Mouse (Mus musculus) limb, embryonic 10.5 days (tissue): Measurements from ENCODE around the gene Gpatch8. TPM values are rescaled to one million over a fixed set of nuclear protein-coding genes. Genes with fewer than 3 reads are reported as not detected.

Experiments
- DNase-seq: peaks from one replicate; pipeline ENCODE4 v3.0.0-alpha.2; 2017; ENCODE audit warnings: low spot score
- H3K27ac ChIP-seq: fragments of 300-500 bp; sonication (generic); 2 replicates; pipeline ENCODE4 v1.5.1; 2016; ENCODE audit warnings: mild to moderate bottlenecking
- H3K27me3 ChIP-seq: fragments of 300-500 bp; sonication (generic); 2 replicates; pipeline ENCODE4 v1.6.1; 2016; ENCODE audit warnings: low read depth, mild to moderate bottlenecking; ENCODE audit not compliant: poor library complexity, severe bottlenecking
- H3K36me3 ChIP-seq: fragments of 300-500 bp; sonication (generic); 2 replicates; pipeline ENCODE4 v1.6.1; 2016; ENCODE audit warnings: mild to moderate bottlenecking, moderate library complexity
- H3K4me1 ChIP-seq: fragments of 300-500 bp; sonication (generic); 2 replicates; pipeline ENCODE4 v1.6.1; 2016
- H3K4me3 ChIP-seq: fragments of 300-500 bp; sonication (generic); 2 replicates; pipeline ENCODE4 v1.5.1; 2016; ENCODE audit warnings: mild to moderate bottlenecking, moderate library complexity
- H3K9me3 ChIP-seq: fragments of 300-500 bp; sonication (generic); replicated peaks from 2 replicates; pipeline ENCODE4 v1.6.1; 2016; ENCODE audit warnings: mild to moderate bottlenecking
- WGBS: fragments of 180-500 bp; shearing (Covaris S2); methylation state at CpG from one replicate; pipeline ENCODE4 v1.1.7; 2016; 5-methylcytosine and 5-hydroxymethylcytosine counted together
- polyA plus RNA-seq: library from polyadenylated mRNA; unstranded; fragments of >200 nt; fragmentation: Nextera tagmentation; extraction: Ambion mirVana; gene quantifications from 2 replicates; pipeline ENCODE4 v1.2.1, GENCODE M21; 2016

Gpatch8 gene
- polyA plus RNA-seq, 1 experiment from 2014 or later: 77.1 TPM

DNA sequence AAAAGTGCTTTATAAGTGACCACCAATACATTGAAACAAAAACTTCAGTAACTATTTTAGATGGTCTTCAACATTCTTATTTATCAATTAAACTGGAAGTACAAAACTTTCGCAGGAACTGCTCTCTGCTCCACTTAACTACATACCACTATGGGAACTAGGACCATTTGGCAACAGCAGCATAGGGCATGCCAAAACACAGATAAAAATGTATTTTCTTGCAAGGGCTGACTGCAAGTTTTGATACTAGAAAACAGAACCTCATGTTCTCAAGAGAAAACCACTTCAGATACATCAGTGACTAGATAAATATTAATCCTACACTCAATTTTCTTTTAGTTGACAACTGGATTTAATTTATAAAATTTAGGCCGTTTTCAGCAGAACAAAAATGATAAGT, 22.1 kb downstream of the Gpatch8 start:
- H3K27me3 ChIP-seq: no peaks in the 10 kb centered on the region
- no peaks in the 10 kb centered on the region for H3K4me1 ChIP-seq
- no peak for DNase-seq
- 92% methylated on average over 2 of the region's 2 CpGs for WGBS
- no peak overlapping the region for H3K4me3 ChIP-seq
- peaks cover 41% of the 10 kb centered on the region for H3K36me3 ChIP-seq
- no peaks in the 10 kb centered on the region for H3K9me3 ChIP-seq
- no peak overlapping the region for H3K27ac ChIP-seq

DNA sequence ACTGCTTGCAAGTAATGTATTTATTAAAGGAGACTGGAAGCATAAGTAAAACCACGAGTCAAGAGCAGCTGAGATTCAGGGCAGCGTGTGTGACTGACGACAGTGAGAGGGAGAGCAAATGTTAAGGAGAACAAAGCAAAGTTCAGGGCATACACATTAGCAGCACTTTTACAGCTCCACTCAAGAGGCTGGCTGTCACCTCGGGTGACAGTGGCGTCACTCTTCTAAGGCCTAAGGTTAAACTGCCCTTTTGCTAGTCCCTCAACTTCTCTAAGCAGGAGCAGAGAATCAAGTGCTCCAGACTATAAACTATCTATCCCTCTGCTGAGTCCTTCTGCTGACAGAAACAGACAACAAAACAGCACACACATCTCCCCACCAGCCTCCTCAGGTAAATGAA, 24.8 kb downstream of the Gpatch8 start:
- no peak overlapping the region for H3K4me3 ChIP-seq
- H3K4me1 ChIP-seq: no peaks in the 10 kb centered on the region
- 23% methylated on average over 5 of the region's 5 CpGs for WGBS
- H3K27me3 ChIP-seq: no peaks in the 10 kb centered on the region
- no peaks in the 10 kb centered on the region for H3K9me3 ChIP-seq
- H3K36me3 ChIP-seq: peaks cover 28% of the 10 kb centered on the region
- no peak for DNase-seq
- H3K27ac ChIP-seq: no peak overlapping the region

DNA sequence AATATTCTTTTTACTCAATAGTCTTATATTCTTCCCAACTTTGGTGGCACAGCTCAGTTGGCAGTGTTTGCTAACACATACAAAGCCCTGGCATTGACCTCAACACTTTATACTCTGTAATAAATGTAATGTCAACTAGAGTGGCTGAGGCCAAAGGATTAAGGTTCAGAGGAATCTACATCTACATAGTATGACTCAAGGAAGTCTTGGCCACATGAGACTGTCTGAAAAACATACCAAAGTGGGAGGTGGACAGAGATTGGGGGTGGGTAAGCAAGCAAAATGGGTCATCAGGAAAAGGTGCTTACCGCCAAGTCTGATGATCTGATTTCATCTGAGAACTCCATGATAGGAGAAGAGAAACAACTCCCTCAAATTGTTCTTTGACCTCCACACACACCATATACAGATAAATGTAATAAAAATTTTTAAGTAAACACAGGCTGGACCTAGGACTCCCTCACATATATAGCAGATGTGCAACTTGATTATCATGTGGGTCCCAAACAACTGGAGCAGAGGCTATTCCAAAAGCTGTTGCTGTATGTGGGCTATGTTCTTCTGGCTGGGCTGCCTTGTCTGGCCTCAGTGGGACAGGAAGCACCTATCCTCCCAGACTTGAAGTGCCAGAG, 41.3 kb downstream of the Gpatch8 start:
- no peak overlapping the region for H3K27ac ChIP-seq
- peaks cover 53% of the 10 kb centered on the region for H3K36me3 ChIP-seq
- no peak for DNase-seq
- no peaks in the 10 kb centered on the region for H3K9me3 ChIP-seq
- WGBS: 97% methylated on average over 1 of the region's 1 CpGs
- H3K4me1 ChIP-seq: peaks cover 4% of the 10 kb centered on the region; the same call in 1 of the 2 replicates
- no peaks in the 10 kb centered on the region for H3K27me3 ChIP-seq
- H3K4me3 ChIP-seq: no peak overlapping the region

- no peak for DNase-seq
- no peaks in the 10 kb centered on the region for H3K27me3 ChIP-seq
- 82% methylated on average over 6 of the region's 6 CpGs for WGBS
- H3K36me3 ChIP-seq: peaks cover 45% of the 10 kb centered on the region
- no peak overlapping the region for H3K27ac ChIP-seq
- H3K4me1 ChIP-seq: peaks cover 4% of the 10 kb centered on the region; the same call in 1 of the 2 replicates
- no peaks in the 10 kb centered on the region for H3K9me3 ChIP-seq
- H3K4me3 ChIP-seq: no peak overlapping the region
These were observed 46.0 kb downstream of the Gpatch8 start for GRCm38 (mm10) chr11:102510226-102510625.

- Histone ChIP-seq H3K27me3 (no peaks in the 10 kb centered on the region), H3K9me3 (no peaks in the 10 kb centered on the region), H3K4me3 (no peak overlapping the region), H3K4me1 (no peaks in the 10 kb centered on the region), H3K36me3 (peaks cover 93% of the 10 kb centered on the region), H3K27ac (no peak overlapping the region)
- no peak for DNase-seq
- WGBS: 84% methylated on average over 2 of the region's 2 CpGs
These were observed 59.5 kb downstream of the Gpatch8 start for GRCm38 (mm10) chr11:102496732-102497131.

DNA sequence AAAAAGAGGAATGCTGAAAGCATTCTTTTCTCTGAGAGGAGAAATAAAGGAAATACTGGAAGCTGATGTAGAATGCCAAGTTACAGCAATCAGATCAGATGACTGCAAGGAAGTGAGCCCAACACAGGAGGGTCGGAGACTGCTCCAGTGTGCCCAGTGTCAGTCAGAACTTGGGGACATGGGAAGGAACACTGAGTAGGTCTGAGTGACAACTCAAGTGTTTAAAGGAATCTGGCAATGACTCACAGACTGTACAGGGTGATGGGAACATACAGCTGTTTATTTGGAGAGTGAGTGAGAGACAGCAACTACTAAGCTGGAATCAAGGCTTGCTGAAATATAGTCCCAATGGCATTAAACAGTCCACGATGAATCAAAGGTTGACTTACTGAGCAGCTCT, 60.0 kb downstream of the Gpatch8 start:
- H3K4me3 ChIP-seq: no peak overlapping the region
- no peak overlapping the region for H3K27ac ChIP-seq
- H3K36me3 ChIP-seq: peaks cover 90% of the 10 kb centered on the region
- no peak for DNase-seq
- H3K4me1 ChIP-seq: no peaks in the 10 kb centered on the region
- no peaks in the 10 kb centered on the region for H3K9me3 ChIP-seq
- H3K27me3 ChIP-seq: no peaks in the 10 kb centered on the region
- 97% methylated on average over 2 of the region's 2 CpGs for WGBS

GRCm38 (mm10) chr11:102495742-102496141, 60.5 kb downstream of the Gpatch8 start:
- Histone ChIP-seq H3K27ac (no peak overlapping the region), H3K36me3 (peaks cover 89% of the 10 kb centered on the region), H3K27me3 (no peaks in the 10 kb centered on the region), H3K4me1 (no peaks in the 10 kb centered on the region), H3K4me3 (no peak overlapping the region), H3K9me3 (no peaks in the 10 kb centered on the region)
- WGBS: 98% methylated on average over 5 of the region's 5 CpGs
- no peak for DNase-seq

- Histone ChIP-seq H3K4me1 (no peaks in the 10 kb centered on the region), H3K9me3 (no peaks in the 10 kb centered on the region), H3K27me3 (no peaks in the 10 kb centered on the region), H3K4me3 (no peak overlapping the region), H3K27ac (no peak overlapping the region), H3K36me3 (peaks cover 84% of the 10 kb centered on the region)
- DNase-seq: no peak
- WGBS: 95% methylated on average over 6 of the region's 6 CpGs
These were observed 61.1 kb downstream of the Gpatch8 start for GRCm38 (mm10) chr11:102495114-102495513.

- Histone ChIP-seq H3K27ac (no peak overlapping the region), H3K36me3 (peaks cover 75% of the 10 kb centered on the region), H3K4me1 (no peaks in the 10 kb centered on the region), H3K4me3 (no peak overlapping the region), H3K27me3 (no peaks in the 10 kb centered on the region), H3K9me3 (no peaks in the 10 kb centered on the region)
- DNase-seq: no peak
- 93% methylated on average over 7 of the region's 7 CpGs for WGBS
These were observed 62.0 kb downstream of the Gpatch8 start for GRCm38 (mm10) chr11:102494063-102494650.

DNA sequence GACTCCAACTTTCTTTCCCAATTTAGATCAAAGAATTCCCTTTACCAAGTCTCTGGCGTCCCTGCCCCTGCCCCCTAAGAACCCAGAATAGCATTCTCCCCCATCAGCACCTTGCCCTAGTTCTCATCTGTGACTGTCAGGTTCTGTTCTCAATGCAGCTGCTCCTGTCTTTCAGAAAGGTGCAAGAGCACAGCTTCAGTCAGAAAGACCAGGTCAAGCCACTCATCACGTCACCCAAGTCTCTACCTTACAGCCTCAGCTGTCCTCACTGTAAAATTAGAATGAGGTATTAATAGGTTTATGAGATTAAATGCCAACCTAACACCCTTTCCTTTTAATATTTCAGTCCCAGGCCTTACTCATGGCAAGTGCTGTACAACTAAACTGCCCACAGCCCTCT, 63.0 kb downstream of the Gpatch8 start:
- no peaks in the 10 kb centered on the region for H3K27me3 ChIP-seq
- DNase-seq: no peak
- no peaks in the 10 kb centered on the region for H3K9me3 ChIP-seq
- H3K4me3 ChIP-seq: no peak overlapping the region
- H3K36me3 ChIP-seq: peaks cover 71% of the 10 kb centered on the region
- H3K27ac ChIP-seq: no peak overlapping the region
- 88% methylated on average over 2 of the region's 2 CpGs for WGBS
- no peaks in the 10 kb centered on the region for H3K4me1 ChIP-seq

DNA sequence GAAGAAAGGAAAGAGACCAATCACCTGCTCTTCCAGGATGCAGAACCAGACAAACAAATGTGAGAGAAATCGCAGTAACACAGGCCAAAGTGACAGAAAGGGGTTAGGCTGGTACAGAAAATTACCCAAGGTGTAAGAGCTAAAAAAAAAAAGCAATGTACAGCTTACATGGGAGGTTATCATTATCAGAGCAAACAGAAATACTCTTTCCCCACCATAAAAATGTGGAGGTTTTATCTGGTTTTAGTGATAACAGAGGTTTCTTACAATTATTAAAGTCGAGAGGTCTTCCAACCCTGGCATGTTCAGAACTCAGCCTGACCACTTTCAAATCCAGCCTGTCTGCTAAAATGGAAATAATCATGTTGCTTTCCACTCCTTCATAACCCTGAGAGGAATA, 68.3 kb downstream of the Gpatch8 start:
- Histone ChIP-seq H3K27me3 (no peaks in the 10 kb centered on the region), H3K4me1 (no peaks in the 10 kb centered on the region), H3K9me3 (no peaks in the 10 kb centered on the region), H3K4me3 (no peak overlapping the region), H3K27ac (no peak overlapping the region), H3K36me3 (peaks cover 65% of the 10 kb centered on the region)
- DNase-seq: no peak
- 88% methylated on average over 2 of the region's 2 CpGs for WGBS

DNA sequence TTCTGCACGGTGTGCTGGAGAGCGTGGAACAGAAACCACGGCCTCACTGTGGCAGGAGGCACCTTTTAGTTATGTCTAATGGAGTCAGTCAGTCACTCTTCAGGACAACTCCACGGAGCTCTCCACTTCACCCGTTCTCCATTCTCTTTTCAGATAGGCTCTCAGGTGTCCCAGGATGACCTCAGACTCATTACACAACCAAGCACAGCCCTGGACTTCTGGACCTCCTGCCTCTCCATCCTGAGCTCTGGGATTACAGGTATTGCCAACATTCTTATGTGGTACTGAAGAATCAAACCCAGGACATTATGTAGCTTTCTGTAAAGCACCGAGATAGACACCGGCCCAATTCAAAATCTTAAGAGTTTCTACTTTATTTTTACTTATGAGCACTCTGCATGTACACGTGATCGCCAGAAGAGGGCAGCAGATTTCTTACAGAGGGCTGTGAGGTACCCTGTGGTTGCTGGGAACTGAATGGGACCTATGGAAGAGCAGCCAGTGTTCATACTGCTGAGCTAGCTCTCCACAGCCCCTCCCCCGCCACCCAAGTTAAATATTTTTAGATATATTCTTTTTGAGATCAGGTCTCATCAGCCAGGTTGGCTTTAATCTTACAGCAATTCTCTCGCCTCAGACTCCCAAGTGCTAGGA, 69.3 kb downstream of the Gpatch8 start:
- H3K4me3 ChIP-seq: no peak overlapping the region
- DNase-seq: peak; percentile 65
- 75% methylated on average over 11 of the region's 11 CpGs for WGBS
- H3K9me3 ChIP-seq: no peaks in the 10 kb centered on the region
- no peak overlapping the region for H3K27ac ChIP-seq
- no peaks in the 10 kb centered on the region for H3K4me1 ChIP-seq
- H3K27me3 ChIP-seq: no peaks in the 10 kb centered on the region
- peaks cover 65% of the 10 kb centered on the region for H3K36me3 ChIP-seq

- H3K4me1 ChIP-seq: no peaks in the 10 kb centered on the region
- DNase-seq: no peak
- H3K27ac ChIP-seq: no peak overlapping the region
- no peaks in the 10 kb centered on the region for H3K27me3 ChIP-seq
- H3K9me3 ChIP-seq: no peaks in the 10 kb centered on the region
- H3K36me3 ChIP-seq: peaks cover 90% of the 10 kb centered on the region
- 95% methylated on average over 10 of the region's 10 CpGs for WGBS
- H3K4me3 ChIP-seq: no peak overlapping the region
These were observed 74.4 kb downstream of the Gpatch8 start for GRCm38 (mm10) chr11:102481779-102482178.
